Mouse (Mus musculus): Measurements from ENCODE around the gene Tmem165. TPM values are rescaled to one million over a fixed set of nuclear protein-coding genes. Genes with fewer than 3 reads are reported as not detected.

Gene Tmem165
- polyA plus RNA-seq, 1 experiment: not detected

DNA sequence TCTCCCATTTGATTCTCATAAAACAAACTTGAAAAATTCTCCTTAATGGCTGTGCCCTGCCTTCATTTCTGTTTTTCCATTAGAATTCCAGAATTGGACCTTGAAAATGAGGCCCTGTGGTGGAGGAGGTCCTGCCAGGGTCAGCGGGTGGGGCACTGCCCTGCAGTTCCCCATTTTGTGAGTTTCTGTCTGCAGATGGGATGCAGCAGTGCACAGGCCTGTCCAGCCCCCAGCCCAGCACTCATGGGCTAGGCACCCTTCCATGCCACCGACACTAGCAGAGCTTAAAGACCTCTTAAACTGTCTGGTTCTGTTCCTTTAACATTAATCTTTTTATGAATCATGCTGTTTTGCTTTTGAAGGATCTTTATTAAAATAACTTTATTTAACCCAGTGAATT, 22.2 kb downstream of the Tmem165 start:
- H3K4me3 ChIP-seq (ENCODE audit: insufficient read depth, low read depth, low read length): no peak overlapping the region
- H3K4me1 ChIP-seq (ENCODE audit: control insufficient read depth, insufficient read depth, low read length): no peaks in the 10 kb centered on the region
- no peak overlapping the region for H3K27ac ChIP-seq (ENCODE audit: insufficient read depth, low read depth, low read length)
- 88% methylated on average over 2 of the region's 2 CpGs for WGBS
- no peak for TF ChIP-seq POLR2A (IDR thresholded peaks at IDR 0.05; ENCODE audit: insufficient read depth, low read depth, low read length)
- no peak for TF ChIP-seq CTCF (IDR thresholded peaks at IDR 0.05; ENCODE audit: insufficient read depth, low read depth, low read length)

GRCm38 (mm10) chr5:76208066-76208465, 24.4 kb downstream of the Tmem165 start:
- H3K4me3 ChIP-seq (ENCODE audit: insufficient read depth, low read depth, low read length): no peak overlapping the region
- no peak for TF ChIP-seq POLR2A (IDR thresholded peaks at IDR 0.05; ENCODE audit: insufficient read depth, low read depth, low read length)
- no peak for TF ChIP-seq CTCF (IDR thresholded peaks at IDR 0.05; ENCODE audit: insufficient read depth, low read depth, low read length)
- 84% methylated on average over 5 of the region's 5 CpGs for WGBS
- no peak overlapping the region for H3K27ac ChIP-seq (ENCODE audit: insufficient read depth, low read depth, low read length)
- H3K4me1 ChIP-seq (ENCODE audit: control insufficient read depth, insufficient read depth, low read length): no peaks in the 10 kb centered on the region

DNA sequence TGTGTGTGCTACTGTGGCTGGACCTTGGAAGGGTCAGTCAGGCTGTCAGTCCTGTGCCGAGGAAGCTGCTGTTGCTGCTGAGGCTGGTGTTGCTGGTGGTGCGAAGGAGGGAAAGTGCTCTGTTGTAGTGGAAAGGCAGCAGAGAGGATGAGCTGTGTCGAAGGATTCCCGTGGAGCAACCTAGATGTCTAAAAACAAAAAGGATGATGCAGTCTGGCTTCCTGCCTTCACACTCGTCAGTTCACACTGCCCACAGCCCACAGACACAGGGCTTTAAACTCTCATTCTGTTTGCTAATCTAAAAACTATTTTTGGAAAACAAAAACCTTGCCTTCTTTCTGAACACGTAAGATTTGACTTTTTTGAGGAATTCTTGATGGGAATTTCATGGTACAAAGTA, 33.0 kb downstream of the Tmem165 start:
- TF ChIP-seq CTCF (IDR thresholded peaks at IDR 0.05; ENCODE audit: insufficient read depth, low read depth, low read length) (no peak), POLR2A (IDR thresholded peaks at IDR 0.05; ENCODE audit: insufficient read depth, low read depth, low read length) (no peak)
- no peaks in the 10 kb centered on the region for H3K4me1 ChIP-seq (ENCODE audit: control insufficient read depth, insufficient read depth, low read length)
- WGBS: 60% methylated on average over 6 of the region's 6 CpGs
- no peak overlapping the region for H3K4me3 ChIP-seq (ENCODE audit: insufficient read depth, low read depth, low read length)
- H3K27ac ChIP-seq (ENCODE audit: insufficient read depth, low read depth, low read length): no peak overlapping the region

- TF ChIP-seq POLR2A (IDR thresholded peaks at IDR 0.05; ENCODE audit: insufficient read depth, low read depth, low read length) (no peak), CTCF (IDR thresholded peaks at IDR 0.05; ENCODE audit: insufficient read depth, low read depth, low read length) (no peak)
- H3K4me1 ChIP-seq (ENCODE audit: control insufficient read depth, insufficient read depth, low read length): no peaks in the 10 kb centered on the region
- H3K27ac ChIP-seq (ENCODE audit: insufficient read depth, low read depth, low read length): no peak overlapping the region
- H3K4me3 ChIP-seq (ENCODE audit: insufficient read depth, low read depth, low read length): no peak overlapping the region
- WGBS: 91% methylated on average over 13 of the region's 13 CpGs
Observed at GRCm38 (mm10) chr5:76231171-76231855, 47.6 kb downstream of the Tmem165 start.

DNA sequence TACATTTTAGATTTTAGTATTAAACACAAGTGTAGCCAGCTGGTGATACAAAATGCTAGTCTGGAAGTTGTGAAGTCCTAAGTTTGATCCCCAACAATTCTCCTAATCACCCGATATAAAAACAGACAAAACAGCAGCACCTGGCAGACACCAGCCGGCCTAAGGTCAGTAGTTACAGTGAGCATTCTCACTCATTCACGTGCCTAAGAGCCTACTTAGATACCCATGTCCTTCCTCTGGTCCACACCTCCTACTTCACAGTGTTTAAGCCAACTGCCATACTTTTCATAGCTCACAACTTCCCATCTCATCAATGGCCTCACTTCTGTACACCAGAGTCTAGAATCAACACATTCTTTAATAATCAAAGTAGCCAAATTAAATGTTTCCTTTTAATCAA, 59.6 kb downstream of the Tmem165 start:
- no peak overlapping the region for H3K27ac ChIP-seq (ENCODE audit: insufficient read depth, low read depth, low read length)
- no peak overlapping the region for H3K4me3 ChIP-seq (ENCODE audit: insufficient read depth, low read depth, low read length)
- no peaks in the 10 kb centered on the region for H3K4me1 ChIP-seq (ENCODE audit: control insufficient read depth, insufficient read depth, low read length)
- 88% methylated on average over 3 of the region's 3 CpGs for WGBS
- TF ChIP-seq CTCF (IDR thresholded peaks at IDR 0.05; ENCODE audit: insufficient read depth, low read depth, low read length) (no peak), POLR2A (IDR thresholded peaks at IDR 0.05; ENCODE audit: insufficient read depth, low read depth, low read length) (no peak)

GRCm38 (mm10) chr5:76243929-76244328, 60.2 kb downstream of the Tmem165 start:
- 96% methylated on average over 4 of the region's 4 CpGs for WGBS
- H3K27ac ChIP-seq (ENCODE audit: insufficient read depth, low read depth, low read length): no peak overlapping the region
- no peaks in the 10 kb centered on the region for H3K4me1 ChIP-seq (ENCODE audit: control insufficient read depth, insufficient read depth, low read length)

DNA sequence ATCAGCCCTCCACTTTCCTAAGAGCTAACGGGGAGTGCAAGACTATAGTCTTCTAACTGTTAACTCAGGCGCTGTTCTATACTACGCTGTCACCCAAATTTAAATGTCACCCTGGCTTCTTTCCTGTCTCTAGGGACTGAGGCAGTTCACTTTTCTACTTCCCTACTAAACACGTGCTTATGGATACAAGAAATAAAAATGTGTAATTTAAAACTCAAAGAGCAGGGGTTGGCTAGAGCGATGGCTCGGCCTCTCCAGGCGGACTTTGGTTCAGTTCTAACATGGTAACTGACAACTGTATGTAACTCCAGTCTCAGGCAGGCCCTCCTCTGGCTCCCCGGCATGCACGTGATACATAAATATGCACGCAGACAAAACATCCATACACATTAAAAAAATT, 60.8 kb downstream of the Tmem165 start:
- 95% methylated on average over 10 of the region's 10 CpGs for WGBS
- Histone ChIP-seq H3K27ac (ENCODE audit: insufficient read depth, low read depth, low read length) (no peak overlapping the region), H3K4me1 (ENCODE audit: control insufficient read depth, insufficient read depth, low read length) (no peaks in the 10 kb centered on the region), H3K4me3 (ENCODE audit: insufficient read depth, low read depth, low read length) (no peak overlapping the region)
- TF ChIP-seq POLR2A (IDR thresholded peaks at IDR 0.05; ENCODE audit: insufficient read depth, low read depth, low read length) (no peak), CTCF (IDR thresholded peaks at IDR 0.05; ENCODE audit: insufficient read depth, low read depth, low read length) (no peak)

More at GRCm38 (mm10) chr5:76243929-76244328, 60.2 kb downstream of the Tmem165 start:
- no peak for TF ChIP-seq CTCF (IDR thresholded peaks at IDR 0.05; ENCODE audit: insufficient read depth, low read depth, low read length)
- no peak for TF ChIP-seq POLR2A (IDR thresholded peaks at IDR 0.05; ENCODE audit: insufficient read depth, low read depth, low read length)
- H3K4me3 ChIP-seq (ENCODE audit: insufficient read depth, low read depth, low read length): no peak overlapping the region

- H3K4me3 ChIP-seq (ENCODE audit: insufficient read depth, low read depth, low read length): no peak overlapping the region
- H3K4me1 ChIP-seq (ENCODE audit: control insufficient read depth, insufficient read depth, low read length): no peaks in the 10 kb centered on the region
- WGBS: 87% methylated on average over 3 of the region's 3 CpGs
- TF ChIP-seq POLR2A (IDR thresholded peaks at IDR 0.05; ENCODE audit: insufficient read depth, low read depth, low read length) (no peak), CTCF (IDR thresholded peaks at IDR 0.05; ENCODE audit: insufficient read depth, low read depth, low read length) (no peak)
- H3K27ac ChIP-seq (ENCODE audit: insufficient read depth, low read depth, low read length): no peak overlapping the region
Observed at GRCm38 (mm10) chr5:76245419-76245818, 61.7 kb downstream of the Tmem165 start.

DNA sequence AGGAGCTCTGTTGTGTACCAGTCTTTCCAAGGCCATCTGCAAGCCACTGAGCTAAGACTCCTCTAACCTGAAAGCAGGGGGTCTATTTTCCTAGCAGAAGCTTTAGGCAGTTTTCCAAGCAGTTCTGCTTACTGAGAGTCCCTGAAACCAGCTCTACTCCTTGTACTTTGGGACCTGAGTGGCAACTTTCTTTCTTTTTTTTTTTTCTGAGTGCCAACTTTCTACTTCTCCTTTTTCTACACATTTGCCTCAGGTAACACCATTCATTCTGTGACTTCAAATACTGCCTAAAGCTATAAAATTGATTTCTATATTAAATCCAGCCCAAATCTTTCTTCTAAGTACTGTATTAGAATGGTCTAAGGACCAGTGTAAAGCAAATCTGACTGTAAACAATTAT, 62.9 kb downstream of the Tmem165 start:
- Histone ChIP-seq H3K27ac (ENCODE audit: insufficient read depth, low read depth, low read length) (no peak overlapping the region), H3K4me1 (ENCODE audit: control insufficient read depth, insufficient read depth, low read length) (no peaks in the 10 kb centered on the region), H3K4me3 (ENCODE audit: insufficient read depth, low read depth, low read length) (no peak overlapping the region)
- TF ChIP-seq POLR2A (IDR thresholded peaks at IDR 0.05; ENCODE audit: insufficient read depth, low read depth, low read length): no peak
- no peak for TF ChIP-seq CTCF (IDR thresholded peaks at IDR 0.05; ENCODE audit: insufficient read depth, low read depth, low read length)
